Mouse (Mus musculus): ENCODE data around the gene Nat9. TPM values are rescaled to one million over a fixed set of nuclear protein-coding genes. Genes with fewer than 3 reads are reported as not detected.

The Nat9 gene
- polyA plus RNA-seq, 1 experiment from 2014 or later, result 13.1 TPM

DNA sequence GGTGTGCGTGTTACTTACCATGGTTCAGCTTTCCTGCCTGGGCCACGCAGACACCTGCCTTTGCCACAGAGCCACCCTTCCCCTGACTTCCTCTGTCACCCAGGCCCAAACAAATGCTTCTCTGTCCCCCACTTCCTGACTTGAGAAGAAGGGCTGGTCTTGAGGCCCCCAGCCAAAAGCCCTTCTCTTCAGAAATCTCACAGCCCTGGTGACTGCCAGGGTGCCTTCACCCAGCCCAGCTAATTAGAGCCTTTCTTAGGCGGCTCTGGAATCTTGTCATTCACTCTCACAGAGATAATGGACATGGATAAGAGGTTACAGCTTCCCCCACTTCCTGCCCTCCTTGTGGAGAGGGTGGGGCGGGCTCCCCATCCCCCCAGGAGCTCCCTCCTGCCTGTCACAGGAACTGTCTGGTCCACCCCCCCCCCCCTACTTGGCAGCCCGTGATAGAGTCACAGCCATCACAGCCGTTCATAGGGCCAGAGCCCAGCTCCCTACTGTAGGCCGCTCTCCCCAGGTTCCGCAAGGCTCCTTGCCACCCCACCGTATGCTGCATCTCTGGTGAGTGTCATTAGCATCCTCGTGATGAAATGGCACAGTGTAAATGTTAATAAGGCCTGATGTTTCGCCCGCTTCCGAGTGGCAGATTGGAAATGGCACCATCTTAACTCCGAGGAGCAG, 39.3 kb upstream of the Nat9 start:
- H3K4me3 ChIP-seq, result no peak overlapping the region
- peak overlapping the region; percentile 22 for H3K27ac ChIP-seq (ENCODE audit: poor library complexity, severe bottlenecking)
- peak; percentile 37 for ATAC-seq (ENCODE audit: insufficient number of reproducible peaks, low FRiP score)
- no peaks in the 10 kb centered on the region for H3K36me3 ChIP-seq
- H3K9ac ChIP-seq, result no peak overlapping the region
- H3K4me1 ChIP-seq (replicated peaks), result peaks cover 95% of the 10 kb centered on the region
- H3K4me2 ChIP-seq, result 0 out of 2 replicates have a peak overlapping the region, but pooled peaks have one; percentile 9
- peaks cover 11% of the 10 kb centered on the region; the same call in 1 of the 2 replicates for H3K27me3 ChIP-seq (replicated peaks)
- H3K9me3 ChIP-seq (replicated peaks), result no peaks in the 10 kb centered on the region
- 30% methylated on average over 14 of the region's 14 CpGs for WGBS

DNA sequence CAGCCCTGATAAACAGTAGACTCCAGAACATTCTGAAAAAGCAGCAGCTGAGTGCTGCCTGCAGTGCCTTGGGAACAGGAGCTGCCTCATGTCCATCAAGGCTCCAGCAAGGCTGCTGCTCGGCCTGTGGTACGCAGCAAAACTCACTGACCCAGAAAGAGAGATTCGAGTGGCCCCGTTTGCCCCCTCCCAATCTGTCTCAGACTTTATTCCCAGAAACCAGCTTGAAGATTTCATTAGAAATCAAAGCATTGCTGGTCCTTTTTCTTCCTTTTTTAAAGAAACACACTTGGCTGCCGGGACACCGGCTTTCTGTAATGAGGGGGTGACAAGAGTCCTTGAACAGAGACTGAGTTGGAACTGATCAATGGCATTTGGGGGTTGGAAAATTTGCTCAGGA, 37.6 kb upstream of the Nat9 start:
- Histone ChIP-seq H3K36me3 (no peaks in the 10 kb centered on the region), H3K9ac (no peak overlapping the region), H3K27me3 (replicated peaks) (peaks cover 2% of the 10 kb centered on the region; the same call in 1 of the 2 replicates), H3K4me2 (no peak overlapping the region), H3K4me1 (replicated peaks) (peaks cover 92% of the 10 kb centered on the region), H3K4me3 (no peak overlapping the region), H3K9me3 (replicated peaks) (no peaks in the 10 kb centered on the region), H3K27ac (ENCODE audit: poor library complexity, severe bottlenecking) (no peak overlapping the region)
- 80% methylated on average over 6 of the region's 6 CpGs for WGBS
- ATAC-seq (ENCODE audit: insufficient number of reproducible peaks, low FRiP score), result no peak

DNA sequence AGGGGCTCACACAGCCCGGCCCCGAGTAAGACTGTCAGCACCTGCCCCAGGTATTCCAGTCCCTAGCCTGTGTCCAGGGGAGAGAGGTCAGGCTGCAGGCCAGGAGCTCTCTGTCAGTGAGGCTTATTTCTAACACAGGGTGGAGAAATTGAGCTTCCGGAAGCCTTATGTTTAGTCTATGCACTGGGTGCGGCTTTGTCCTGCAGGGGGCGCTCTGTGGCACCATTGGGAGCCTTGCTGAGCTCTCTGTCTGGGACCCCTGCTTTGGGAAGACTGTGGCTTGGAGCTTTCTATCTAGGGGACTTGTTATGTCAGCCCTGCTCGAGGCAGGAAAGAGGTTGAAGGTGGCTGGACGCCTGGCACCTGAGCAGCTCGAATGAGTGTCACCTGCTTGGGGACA, 37.2 kb upstream of the Nat9 start:
- Histone ChIP-seq H3K4me3 (no peak overlapping the region), H3K36me3 (no peaks in the 10 kb centered on the region), H3K4me1 (replicated peaks) (peaks cover 92% of the 10 kb centered on the region), H3K9me3 (replicated peaks) (no peaks in the 10 kb centered on the region), H3K27ac (ENCODE audit: poor library complexity, severe bottlenecking) (no peak overlapping the region), H3K4me2 (no peak overlapping the region), H3K27me3 (replicated peaks) (no peaks in the 10 kb centered on the region), H3K9ac (0 out of 2 replicates have a peak overlapping the region, but pooled peaks have one; percentile 9)
- ATAC-seq (ENCODE audit: insufficient number of reproducible peaks, low FRiP score), result no peak
- 44% methylated on average over 8 of the region's 8 CpGs for WGBS

DNA sequence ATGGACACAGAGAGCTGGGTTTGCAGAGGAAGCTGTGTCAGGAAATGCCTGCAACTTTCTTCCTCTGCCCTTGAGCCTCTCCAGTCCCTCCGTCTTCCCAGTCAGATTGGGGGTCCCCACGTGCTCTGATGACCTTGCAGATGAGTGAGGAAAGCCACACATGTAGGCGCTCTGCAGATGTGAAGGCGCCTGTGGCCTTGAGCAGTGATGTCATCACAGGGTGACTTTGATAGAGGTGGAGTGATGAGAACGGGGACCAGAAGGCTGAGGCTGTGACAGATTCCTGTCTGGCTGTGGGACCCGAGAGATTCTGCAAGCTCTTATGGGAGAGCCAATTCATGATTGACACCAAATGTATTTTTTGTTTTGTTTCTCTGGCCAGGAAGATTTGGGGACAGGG, 36.2 kb upstream of the Nat9 start:
- H3K9ac ChIP-seq, result peak overlapping the region; percentile 3
- H3K4me3 ChIP-seq, result no peak overlapping the region
- H3K27ac ChIP-seq (ENCODE audit: poor library complexity, severe bottlenecking), result peak overlapping the region; percentile 87
- H3K4me1 ChIP-seq (replicated peaks), result peaks cover 92% of the 10 kb centered on the region
- peak overlapping the region; percentile 1; the same call in 1 of the 2 replicates for H3K4me2 ChIP-seq
- ATAC-seq (ENCODE audit: insufficient number of reproducible peaks, low FRiP score), result no peak
- no peaks in the 10 kb centered on the region for H3K27me3 ChIP-seq (replicated peaks)
- H3K36me3 ChIP-seq, result no peaks in the 10 kb centered on the region
- WGBS, result 13% methylated on average over 6 of the region's 6 CpGs
- no peaks in the 10 kb centered on the region for H3K9me3 ChIP-seq (replicated peaks)

DNA sequence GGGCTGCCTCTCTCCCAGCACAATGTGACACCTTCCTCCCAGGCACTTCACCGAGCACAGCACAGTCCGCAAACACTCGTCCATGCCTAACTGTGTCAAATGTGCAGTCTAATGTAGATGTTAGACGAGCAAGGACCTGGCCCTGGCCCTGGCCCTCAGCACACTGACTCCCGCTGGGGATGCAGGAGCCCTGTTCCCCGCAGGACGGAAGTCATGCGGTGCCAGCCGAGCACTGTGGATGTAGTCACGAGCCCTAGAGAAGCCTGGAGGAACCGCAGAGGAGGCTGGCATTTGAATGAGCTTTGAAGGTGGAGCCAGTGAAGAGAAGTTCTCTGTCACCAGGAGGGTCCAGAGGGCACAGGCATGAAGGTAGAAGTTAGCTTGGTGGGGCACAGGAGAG, 35.8 kb upstream of the Nat9 start:
- no peaks in the 10 kb centered on the region for H3K36me3 ChIP-seq
- peak overlapping the region; percentile 1; the same call in 1 of the 2 replicates for H3K4me2 ChIP-seq
- 45% methylated on average over 11 of the region's 11 CpGs for WGBS
- H3K9ac ChIP-seq, result peak overlapping the region; percentile 3
- peaks cover 92% of the 10 kb centered on the region for H3K4me1 ChIP-seq (replicated peaks)
- no peak overlapping the region for H3K4me3 ChIP-seq
- H3K27me3 ChIP-seq (replicated peaks), result no peaks in the 10 kb centered on the region
- H3K9me3 ChIP-seq (replicated peaks), result no peaks in the 10 kb centered on the region
- ATAC-seq (ENCODE audit: insufficient number of reproducible peaks, low FRiP score), result no peak
- H3K27ac ChIP-seq (ENCODE audit: poor library complexity, severe bottlenecking), result peak overlapping the region; percentile 87

DNA sequence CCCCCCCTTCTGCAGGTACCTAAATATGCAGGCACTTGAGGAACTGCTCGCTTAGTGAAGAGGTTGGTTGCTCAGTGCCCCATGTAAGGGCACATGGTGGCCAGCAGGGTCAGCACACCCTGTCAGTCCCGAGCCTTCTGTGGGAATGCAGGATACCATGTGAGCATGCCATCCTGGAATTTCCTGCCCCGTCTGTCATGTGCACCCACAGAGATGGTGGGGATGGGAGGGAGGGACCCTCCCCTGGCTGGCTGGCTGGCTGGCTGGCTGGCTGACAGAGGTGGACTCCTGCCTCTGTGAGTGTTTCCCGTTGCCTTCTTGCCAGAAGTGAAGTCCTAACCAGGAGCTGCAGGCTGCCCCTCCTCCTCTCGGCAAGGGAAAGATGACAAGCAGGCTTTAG, 34.9 kb upstream of the Nat9 start:
- peak; percentile 50 for ATAC-seq (ENCODE audit: insufficient number of reproducible peaks, low FRiP score)
- H3K4me2 ChIP-seq, result peak overlapping the region; percentile 52
- H3K27me3 ChIP-seq (replicated peaks), result 0 out of 2 replicates have a peak, but pooled peaks cover 3% of the 10 kb centered on the region
- H3K36me3 ChIP-seq, result no peaks in the 10 kb centered on the region
- H3K4me1 ChIP-seq (replicated peaks), result peaks cover 92% of the 10 kb centered on the region
- H3K4me3 ChIP-seq, result no peak overlapping the region
- H3K9me3 ChIP-seq (replicated peaks), result no peaks in the 10 kb centered on the region
- no peak overlapping the region for H3K9ac ChIP-seq
- peak overlapping the region; percentile 87 for H3K27ac ChIP-seq (ENCODE audit: poor library complexity, severe bottlenecking)
- WGBS, result 2% methylated on average over 5 of the region's 5 CpGs

DNA sequence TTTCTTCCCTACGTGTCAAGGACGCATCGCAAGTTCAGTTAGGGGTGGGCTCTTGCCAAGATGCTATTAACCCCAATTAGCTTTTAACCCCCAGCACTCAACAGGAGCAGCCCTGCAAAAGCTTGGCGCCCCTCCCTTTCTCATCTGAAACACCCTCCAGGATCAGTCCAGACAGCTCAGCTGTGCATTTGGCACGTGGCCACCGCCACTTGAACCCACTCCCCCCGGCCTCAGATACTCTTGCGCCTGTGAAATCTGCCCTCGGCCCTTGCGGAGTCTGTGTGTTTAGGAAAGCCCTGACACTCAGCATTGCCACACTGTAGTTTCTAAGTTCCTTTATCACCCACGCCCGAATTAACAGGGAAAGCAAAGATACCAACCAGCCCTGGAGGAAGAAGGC, 34.4 kb upstream of the Nat9 start:
- H3K27ac ChIP-seq (ENCODE audit: poor library complexity, severe bottlenecking), result peak overlapping the region; percentile 87
- 0 out of 2 replicates have a peak, but pooled peaks cover 3% of the 10 kb centered on the region for H3K27me3 ChIP-seq (replicated peaks)
- no peaks in the 10 kb centered on the region for H3K9me3 ChIP-seq (replicated peaks)
- no peak overlapping the region for H3K4me3 ChIP-seq
- peak; percentile 37; the same call in 1 of the 2 replicates for ATAC-seq (ENCODE audit: insufficient number of reproducible peaks, low FRiP score)
- no peaks in the 10 kb centered on the region for H3K36me3 ChIP-seq
- peak overlapping the region; percentile 52 for H3K4me2 ChIP-seq
- WGBS, result 19% methylated on average over 12 of the region's 12 CpGs
- H3K9ac ChIP-seq, result no peak overlapping the region
- H3K4me1 ChIP-seq (replicated peaks), result peaks cover 92% of the 10 kb centered on the region

DNA sequence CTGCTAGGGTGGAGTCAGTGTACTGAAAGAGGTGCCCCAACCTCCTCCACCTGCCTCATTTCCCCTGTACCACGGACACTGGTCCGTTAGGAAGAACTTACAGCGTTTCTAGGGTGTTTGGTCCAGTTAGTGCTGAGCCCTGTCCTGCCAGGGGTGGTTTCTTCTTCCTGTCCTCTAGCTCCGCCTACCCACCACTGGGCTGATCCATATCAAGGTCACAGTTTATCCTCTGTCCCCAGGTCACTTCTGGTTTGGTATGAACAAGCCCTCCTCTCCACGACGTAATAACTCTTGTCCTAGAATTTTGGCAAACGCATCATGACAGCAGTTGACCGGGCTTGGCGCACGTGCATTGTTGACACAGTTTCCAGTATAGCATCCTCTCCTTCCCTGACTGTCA, 32.0 kb upstream of the Nat9 start:
- H3K4me2 ChIP-seq, result no peak overlapping the region
- H3K27me3 ChIP-seq (replicated peaks), result 0 out of 2 replicates have a peak, but pooled peaks cover 3% of the 10 kb centered on the region
- H3K9me3 ChIP-seq (replicated peaks), result no peaks in the 10 kb centered on the region
- ATAC-seq (ENCODE audit: insufficient number of reproducible peaks, low FRiP score), result no peak
- H3K27ac ChIP-seq (ENCODE audit: poor library complexity, severe bottlenecking), result no peak overlapping the region
- no peak overlapping the region for H3K4me3 ChIP-seq
- H3K4me1 ChIP-seq (replicated peaks), result peaks cover 82% of the 10 kb centered on the region
- no peaks in the 10 kb centered on the region for H3K36me3 ChIP-seq
- H3K9ac ChIP-seq, result no peak overlapping the region
- WGBS, result 86% methylated on average over 10 of the region's 10 CpGs

DNA sequence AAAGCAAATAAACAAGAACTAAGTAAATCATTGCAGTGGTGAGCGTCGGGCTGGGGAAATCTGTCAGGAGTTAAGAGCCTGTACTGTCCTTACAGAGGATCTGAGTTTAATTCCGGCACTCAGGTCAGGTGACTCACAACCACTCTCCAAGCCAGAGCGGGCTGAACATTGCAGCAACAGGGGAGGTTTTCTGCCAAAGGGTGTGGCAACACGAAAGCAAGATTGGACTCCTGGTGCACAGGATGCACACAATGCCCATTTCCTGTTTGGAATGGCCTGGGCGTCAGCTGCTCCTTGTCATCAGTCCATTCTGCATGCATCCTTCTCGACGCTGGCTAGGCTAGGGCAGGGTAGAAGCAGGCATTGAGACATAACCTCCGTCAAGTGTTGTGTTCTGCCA, 31.6 kb upstream of the Nat9 start:
- no peak overlapping the region for H3K27ac ChIP-seq (ENCODE audit: poor library complexity, severe bottlenecking)

DNA sequence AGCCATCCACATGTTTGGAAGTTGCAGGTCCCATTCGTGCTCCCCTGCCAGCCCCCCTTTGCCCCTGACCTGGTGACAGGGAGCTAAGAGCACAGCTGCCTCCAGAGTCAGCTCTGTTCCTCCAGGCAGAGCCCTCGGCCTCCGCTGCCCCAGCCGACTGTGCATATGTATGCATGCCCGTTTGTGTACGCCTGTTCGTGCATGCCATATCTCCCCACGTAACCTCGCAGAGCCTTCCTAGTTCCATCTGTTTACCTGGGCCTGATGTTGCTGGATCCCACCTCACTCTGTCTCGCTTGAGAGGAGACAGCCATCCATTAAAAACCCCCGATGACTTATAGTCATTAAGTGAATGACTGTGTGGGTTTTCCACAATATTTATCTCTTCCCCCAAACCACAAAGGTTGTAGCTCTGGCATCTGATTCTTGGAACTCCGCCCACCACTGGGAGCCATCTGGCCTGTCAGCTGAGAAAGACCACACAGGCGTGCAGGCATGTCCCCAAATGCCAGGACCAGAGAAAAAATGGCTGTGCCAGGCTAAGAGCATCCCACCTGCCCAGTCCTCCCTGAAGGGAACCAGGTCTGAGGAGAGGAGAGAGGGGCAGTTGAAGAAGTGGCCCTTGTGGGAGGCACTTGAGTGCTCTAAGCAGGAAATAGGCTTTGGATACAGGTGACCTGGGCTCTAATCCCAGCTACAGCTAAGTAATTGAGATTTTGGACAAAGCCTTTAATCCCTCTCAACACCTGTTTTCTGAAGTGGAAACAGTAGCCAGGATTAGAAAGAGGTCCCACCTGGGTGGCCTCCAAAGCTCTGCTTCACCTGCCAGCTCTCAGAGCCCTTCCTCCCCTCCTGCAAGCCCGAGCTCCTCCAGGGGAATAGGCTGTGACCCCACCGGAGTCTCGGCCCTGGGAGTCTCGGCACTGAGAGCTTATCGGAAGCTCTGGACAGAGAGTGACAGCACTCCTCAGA, 30.1 kb upstream of the Nat9 start:
- H3K9me3 ChIP-seq (replicated peaks), result no peaks in the 10 kb centered on the region
- 58% methylated on average over 18 of the region's 18 CpGs for WGBS
- H3K9ac ChIP-seq, result 0 out of 2 replicates have a peak overlapping the region, but pooled peaks have one; percentile 49
- H3K27ac ChIP-seq (ENCODE audit: poor library complexity, severe bottlenecking), result no peak overlapping the region
- H3K4me3 ChIP-seq, result no peak overlapping the region
- H3K36me3 ChIP-seq, result no peaks in the 10 kb centered on the region
- H3K27me3 ChIP-seq (replicated peaks), result 0 out of 2 replicates have a peak, but pooled peaks cover 3% of the 10 kb centered on the region
- ATAC-seq (ENCODE audit: insufficient number of reproducible peaks, low FRiP score), result no peak
- peaks cover 65% of the 10 kb centered on the region for H3K4me1 ChIP-seq (replicated peaks)
- no peak overlapping the region for H3K4me2 ChIP-seq

More for the DNA sequence above, 31.6 kb upstream of the Nat9 start:
- Histone ChIP-seq H3K4me1 (replicated peaks) (peaks cover 80% of the 10 kb centered on the region), H3K9ac (no peak overlapping the region), H3K27me3 (replicated peaks) (0 out of 2 replicates have a peak, but pooled peaks cover 3% of the 10 kb centered on the region), H3K4me3 (no peak overlapping the region), H3K4me2 (no peak overlapping the region), H3K36me3 (no peaks in the 10 kb centered on the region), H3K9me3 (replicated peaks) (no peaks in the 10 kb centered on the region)
- ATAC-seq (ENCODE audit: insufficient number of reproducible peaks, low FRiP score), result no peak
- WGBS, result 37% methylated on average over 9 of the region's 9 CpGs

DNA sequence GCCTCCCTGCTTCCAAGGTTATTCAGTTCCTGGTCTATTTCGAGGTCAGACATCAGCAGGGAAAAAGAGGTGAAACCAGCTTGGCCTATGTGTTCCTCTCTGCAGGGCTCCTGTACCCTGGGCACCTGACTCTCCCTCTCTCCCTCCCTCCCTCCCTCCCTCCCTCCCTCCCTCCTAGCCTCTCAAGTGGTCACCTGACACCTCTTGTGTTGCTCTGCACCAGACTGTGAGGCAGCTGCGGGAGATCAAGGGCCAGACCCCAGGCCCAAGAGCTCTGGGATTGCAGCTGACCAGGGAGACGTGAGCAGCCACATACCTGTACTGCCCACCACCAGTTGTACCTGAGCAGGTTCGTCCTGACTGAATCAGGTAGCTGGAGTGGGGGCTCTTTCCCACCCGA, 27.5 kb upstream of the Nat9 start:
- Histone ChIP-seq H3K4me2 (no peak overlapping the region; the same call in 1 of the 2 replicates), H3K4me3 (no peak overlapping the region), H3K27me3 (replicated peaks) (0 out of 2 replicates have a peak, but pooled peaks cover 3% of the 10 kb centered on the region), H3K27ac (ENCODE audit: poor library complexity, severe bottlenecking) (peak overlapping the region; percentile 60), H3K4me1 (replicated peaks) (peaks cover 58% of the 10 kb centered on the region), H3K36me3 (no peaks in the 10 kb centered on the region), H3K9me3 (replicated peaks) (no peaks in the 10 kb centered on the region), H3K9ac (peak overlapping the region; percentile 9; the same call in 1 of the 2 replicates)
- peak; percentile 68; the same call in 1 of the 2 replicates for ATAC-seq (ENCODE audit: insufficient number of reproducible peaks, low FRiP score)
- WGBS, result 29% methylated on average over 5 of the region's 5 CpGs

All from heart, embryonic 12.5 days (tissue).